Mouse (Mus musculus): ENCODE results near the gene N6amt1. TPM values are rescaled to one million over a fixed set of nuclear protein-coding genes. Genes with fewer than 3 reads are reported as not detected.

N6amt1 gene
- polyA plus RNA-seq, 1 experiment from 2014 or later: 37.7 TPM

GRCm38 (mm10) chr16:87324571-87324970, 29.4 kb upstream of the N6amt1 start:
- Histone ChIP-seq H3K9me3 (ENCODE audit: control insufficient read depth, low read length) (no peaks in the 10 kb centered on the region), H3K4me2 (replicated peaks; ENCODE audit: low read depth, low read length) (no peak overlapping the region), H3K27ac (ENCODE audit: low read depth, low read length) (no peak overlapping the region), H3K27me3 (ENCODE audit: control insufficient read depth, insufficient read depth, low read length) (no peaks in the 10 kb centered on the region), H3K36me3 (ENCODE audit: control insufficient read depth, insufficient read depth, low read length) (no peaks in the 10 kb centered on the region), H3K4me3 (ENCODE audit: low read length) (no peak overlapping the region), H3K9ac (ENCODE audit: low read depth, low read length) (no peak overlapping the region), H3K4me1 (ENCODE audit: control insufficient read depth, insufficient read depth, low read length) (peaks cover 5% of the 10 kb centered on the region; the same call in 1 of the 2 replicates)
- ATAC-seq (ENCODE audit: low FRiP score, low TSS enrichment): 0 out of 2 replicates have a peak, but pooled peaks have one; percentile 39
- WGBS: 38% methylated on average over 5 of the region's 5 CpGs

GRCm38 (mm10) chr16:87329986-87330385, 24.0 kb upstream of the N6amt1 start:
- H3K4me3 ChIP-seq (ENCODE audit: low read length): no peak overlapping the region
- no peaks in the 10 kb centered on the region for H3K27me3 ChIP-seq (ENCODE audit: control insufficient read depth, insufficient read depth, low read length)
- no peak overlapping the region for H3K4me2 ChIP-seq (replicated peaks; ENCODE audit: low read depth, low read length)
- H3K9me3 ChIP-seq (ENCODE audit: control insufficient read depth, low read length): no peaks in the 10 kb centered on the region
- ATAC-seq (ENCODE audit: low FRiP score, low TSS enrichment): no peak
- no peaks in the 10 kb centered on the region for H3K36me3 ChIP-seq (ENCODE audit: control insufficient read depth, insufficient read depth, low read length)
- H3K9ac ChIP-seq (ENCODE audit: low read depth, low read length): no peak overlapping the region
- no peaks in the 10 kb centered on the region for H3K4me1 ChIP-seq (ENCODE audit: control insufficient read depth, insufficient read depth, low read length)
- 91% methylated on average over 3 of the region's 3 CpGs for WGBS
- no peak overlapping the region for H3K27ac ChIP-seq (ENCODE audit: low read depth, low read length)

- Histone ChIP-seq H3K9ac (ENCODE audit: low read depth, low read length) (no peak overlapping the region), H3K27me3 (ENCODE audit: control insufficient read depth, insufficient read depth, low read length) (no peaks in the 10 kb centered on the region), H3K36me3 (ENCODE audit: control insufficient read depth, insufficient read depth, low read length) (no peaks in the 10 kb centered on the region), H3K27ac (ENCODE audit: low read depth, low read length) (no peak overlapping the region), H3K4me2 (replicated peaks; ENCODE audit: low read depth, low read length) (no peak overlapping the region), H3K4me1 (ENCODE audit: control insufficient read depth, insufficient read depth, low read length) (no peaks in the 10 kb centered on the region), H3K4me3 (ENCODE audit: low read length) (no peak overlapping the region), H3K9me3 (ENCODE audit: control insufficient read depth, low read length) (no peaks in the 10 kb centered on the region)
- ATAC-seq (ENCODE audit: low FRiP score, low TSS enrichment): no peak
- WGBS: 85% methylated on average over 3 of the region's 3 CpGs
These were observed 19.2 kb upstream of the N6amt1 start for GRCm38 (mm10) chr16:87334756-87335155.

- Histone ChIP-seq H3K4me1 (ENCODE audit: control insufficient read depth, insufficient read depth, low read length) (no peaks in the 10 kb centered on the region), H3K9me3 (ENCODE audit: control insufficient read depth, low read length) (no peaks in the 10 kb centered on the region), H3K9ac (ENCODE audit: low read depth, low read length) (no peak overlapping the region), H3K36me3 (ENCODE audit: control insufficient read depth, insufficient read depth, low read length) (no peaks in the 10 kb centered on the region), H3K27ac (ENCODE audit: low read depth, low read length) (no peak overlapping the region), H3K4me3 (ENCODE audit: low read length) (no peak overlapping the region), H3K4me2 (replicated peaks; ENCODE audit: low read depth, low read length) (no peak overlapping the region), H3K27me3 (ENCODE audit: control insufficient read depth, insufficient read depth, low read length) (no peaks in the 10 kb centered on the region)
- ATAC-seq (ENCODE audit: low FRiP score, low TSS enrichment): no peak
- WGBS: 43% methylated on average over 6 of the region's 6 CpGs
These were observed 12.9 kb upstream of the N6amt1 start for GRCm38 (mm10) chr16:87341043-87341572.

GRCm38 (mm10) chr16:87348133-87348532, 5.9 kb upstream of the N6amt1 start:
- ATAC-seq (ENCODE audit: low FRiP score, low TSS enrichment): peak; percentile 55; the same call in 1 of the 2 replicates
- H3K4me2 ChIP-seq (replicated peaks; ENCODE audit: low read depth, low read length): no peak overlapping the region
- 87% methylated on average over 2 of the region's 2 CpGs for WGBS

GRCm38 (mm10) chr16:87351386-87352105, 2.4 kb upstream of the N6amt1 start:
- Histone ChIP-seq H3K27me3 (ENCODE audit: control insufficient read depth, insufficient read depth, low read length) (no peaks in the 10 kb centered on the region), H3K9me3 (ENCODE audit: control insufficient read depth, low read length) (no peaks in the 10 kb centered on the region), H3K4me2 (replicated peaks; ENCODE audit: low read depth, low read length) (no peak overlapping the region), H3K4me3 (ENCODE audit: low read length) (no peak overlapping the region), H3K4me1 (ENCODE audit: control insufficient read depth, insufficient read depth, low read length) (peaks cover 6% of the 10 kb centered on the region), H3K9ac (ENCODE audit: low read depth, low read length) (no peak overlapping the region), H3K27ac (ENCODE audit: low read depth, low read length) (no peak overlapping the region), H3K36me3 (ENCODE audit: control insufficient read depth, insufficient read depth, low read length) (no peaks in the 10 kb centered on the region)
- ATAC-seq (ENCODE audit: low FRiP score, low TSS enrichment): no peak
- 79% methylated on average over 5 of the region's 5 CpGs for WGBS

More at GRCm38 (mm10) chr16:87348133-87348532, 5.9 kb upstream of the N6amt1 start:
- H3K36me3 ChIP-seq (ENCODE audit: control insufficient read depth, insufficient read depth, low read length): no peaks in the 10 kb centered on the region
- no peaks in the 10 kb centered on the region for H3K4me1 ChIP-seq (ENCODE audit: control insufficient read depth, insufficient read depth, low read length)
- H3K9me3 ChIP-seq (ENCODE audit: control insufficient read depth, low read length): no peaks in the 10 kb centered on the region
- no peak overlapping the region for H3K9ac ChIP-seq (ENCODE audit: low read depth, low read length)
- H3K27me3 ChIP-seq (ENCODE audit: control insufficient read depth, insufficient read depth, low read length): no peaks in the 10 kb centered on the region
- no peak overlapping the region for H3K27ac ChIP-seq (ENCODE audit: low read depth, low read length)
- no peak overlapping the region for H3K4me3 ChIP-seq (ENCODE audit: low read length)

GRCm38 (mm10) chr16:87353605-87354004, 380 bp upstream of the N6amt1 start:
- no peaks in the 10 kb centered on the region for H3K9me3 ChIP-seq (ENCODE audit: control insufficient read depth, low read length)
- WGBS: 94% methylated on average over 1 of the region's 1 CpGs
- no peaks in the 10 kb centered on the region for H3K27me3 ChIP-seq (ENCODE audit: control insufficient read depth, insufficient read depth, low read length)
- peaks cover 6% of the 10 kb centered on the region for H3K4me1 ChIP-seq (ENCODE audit: control insufficient read depth, insufficient read depth, low read length)
- peaks cover 6% of the 10 kb centered on the region for H3K36me3 ChIP-seq (ENCODE audit: control insufficient read depth, insufficient read depth, low read length)
- no peak for ATAC-seq (ENCODE audit: low FRiP score, low TSS enrichment)
- H3K4me3 ChIP-seq (ENCODE audit: low read length): peak overlapping the region; percentile 65; the same call in 1 of the 2 replicates
- H3K9ac ChIP-seq (ENCODE audit: low read depth, low read length): no peak overlapping the region
- H3K27ac ChIP-seq (ENCODE audit: low read depth, low read length): no peak overlapping the region
- peak overlapping the region; percentile 49 for H3K4me2 ChIP-seq (replicated peaks; ENCODE audit: low read depth, low read length)

GRCm38 (mm10) chr16:87354748-87355147, 763 bp downstream of the N6amt1 start:
- H3K9me3 ChIP-seq (ENCODE audit: control insufficient read depth, low read length): no peaks in the 10 kb centered on the region
- no peak for ATAC-seq (ENCODE audit: low FRiP score, low TSS enrichment)
- H3K36me3 ChIP-seq (ENCODE audit: control insufficient read depth, insufficient read depth, low read length): peaks cover 8% of the 10 kb centered on the region
- H3K9ac ChIP-seq (ENCODE audit: low read depth, low read length): peak overlapping the region; percentile 77; the same call in 1 of the 2 replicates
- H3K4me1 ChIP-seq (ENCODE audit: control insufficient read depth, insufficient read depth, low read length): peaks cover 6% of the 10 kb centered on the region
- no peaks in the 10 kb centered on the region for H3K27me3 ChIP-seq (ENCODE audit: control insufficient read depth, insufficient read depth, low read length)
- 75% methylated on average over 7 of the region's 7 CpGs for WGBS
- no peak overlapping the region for H3K27ac ChIP-seq (ENCODE audit: low read depth, low read length)
- H3K4me2 ChIP-seq (replicated peaks; ENCODE audit: low read depth, low read length): peak overlapping the region; percentile 49
- peak overlapping the region; percentile 65 for H3K4me3 ChIP-seq (ENCODE audit: low read length)

- Histone ChIP-seq H3K36me3 (ENCODE audit: control insufficient read depth, insufficient read depth, low read length) (peaks cover 32% of the 10 kb centered on the region), H3K4me1 (ENCODE audit: control insufficient read depth, insufficient read depth, low read length) (peaks cover under 1% of the 10 kb centered on the region), H3K4me3 (ENCODE audit: low read length) (no peak overlapping the region), H3K4me2 (replicated peaks; ENCODE audit: low read depth, low read length) (no peak overlapping the region), H3K27me3 (ENCODE audit: control insufficient read depth, insufficient read depth, low read length) (no peaks in the 10 kb centered on the region), H3K9me3 (ENCODE audit: control insufficient read depth, low read length) (no peaks in the 10 kb centered on the region), H3K9ac (ENCODE audit: low read depth, low read length) (no peak overlapping the region), H3K27ac (ENCODE audit: low read depth, low read length) (no peak overlapping the region)
- ATAC-seq (ENCODE audit: low FRiP score, low TSS enrichment): no peak
- 95% methylated on average over 6 of the region's 6 CpGs for WGBS
These were observed 6.1 kb downstream of the N6amt1 start for GRCm38 (mm10) chr16:87360096-87360495.

Measured in kidney, embryonic 14.5 days (tissue).